Mouse (Mus musculus) liver, postnatal 0 days (tissue): ENCODE data around the gene Cpa5.

Source experiments
- CTCF ChIP-seq: sonication (generic); IDR thresholded peaks from 2 replicates; pipeline ENCODE4 v1.5.1; 2016; ENCODE audit warnings: antibody characterized with exemption, low read depth
- EP300 ChIP-seq: IDR thresholded peaks from 2 replicates; pipeline ENCODE4 v1.6.1; 2016; ENCODE audit warnings: antibody characterized with exemption, low read depth, mild to moderate bottlenecking

DNA sequence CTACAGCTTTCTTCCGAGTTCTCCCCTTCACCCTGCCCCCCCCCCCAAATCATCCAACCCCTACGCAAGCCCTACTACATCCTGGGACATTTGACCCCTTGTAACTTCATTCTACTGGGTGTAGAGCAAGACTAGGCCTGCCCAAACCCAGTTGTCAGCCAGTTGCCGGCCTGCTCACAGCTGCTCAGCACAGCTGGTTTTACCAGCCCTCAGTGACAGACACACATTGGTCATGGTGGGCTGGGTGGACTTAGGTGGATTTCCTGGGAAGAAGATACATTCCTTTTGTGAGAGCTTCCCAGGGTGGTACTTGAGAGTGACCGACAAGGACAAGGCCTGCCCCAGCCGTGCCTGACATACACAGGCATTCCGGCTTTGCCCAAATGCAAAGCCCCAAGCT is 10.2 kb downstream of the Cpa5 start:
- TF ChIP-seq CTCF (no peak), EP300 (no peak)
